Mouse (Mus musculus) forebrain, embryonic 12.5 days (tissue): Measurements from ENCODE around the gene Gm21987. TPM values are rescaled to one million over a fixed set of nuclear protein-coding genes. Genes with fewer than 3 reads are reported as not detected.

Experiments used
- ATAC-seq: fragments of 200-750 bp; cut with Nextera tagmentation; 2 replicates; pipeline ENCODE4 v1.8.0; 2017; ENCODE audit warnings: moderate TSS enrichment; ENCODE audit not compliant: low FRiP score
- H3K27ac ChIP-seq: fragments of 300-500 bp; sonication (generic); 2 replicates; pipeline ENCODE4 v1.5.1; 2016; ENCODE audit warnings: mild to moderate bottlenecking
- H3K27me3 ChIP-seq: fragments of 300-500 bp; sonication (generic); 2 replicates; pipeline ENCODE4 v1.6.1; 2016; ENCODE audit warnings: mild to moderate bottlenecking
- H3K36me3 ChIP-seq: fragments of 300-500 bp; sonication (generic); replicated peaks from 2 replicates; pipeline ENCODE4 v1.6.1; 2016; ENCODE audit warnings: mild to moderate bottlenecking
- H3K4me1 ChIP-seq: fragments of 300-500 bp; sonication (generic); 2 replicates; pipeline ENCODE4 v1.6.1; 2016
- H3K4me2 ChIP-seq: fragments of 300-500 bp; sonication (generic); 2 replicates; pipeline ENCODE4 v1.6.1; 2016; ENCODE audit warnings: mild to moderate bottlenecking, moderate library complexity
- H3K4me3 ChIP-seq: fragments of 300-500 bp; sonication (generic); replicated peaks from 2 replicates; pipeline ENCODE4 v1.5.1; 2016; ENCODE audit warnings: mild to moderate bottlenecking
- H3K9ac ChIP-seq: fragments of 300-500 bp; sonication (generic); 2 replicates; pipeline ENCODE4 v1.6.1; 2016; ENCODE audit warnings: mild to moderate bottlenecking
- H3K9me3 ChIP-seq: fragments of 300-500 bp; sonication (generic); 2 replicates; pipeline ENCODE4 v1.6.1; 2016
- WGBS: fragments of 180-500 bp; shearing (Covaris S2); methylation state at CpG from one replicate; pipeline ENCODE4 v1.1.7; 2016; 5-methylcytosine and 5-hydroxymethylcytosine counted together
- polyA plus RNA-seq: library from polyadenylated mRNA; unstranded; fragments of >200 nt; fragmentation: Nextera tagmentation; extraction: Ambion mirVana; gene quantifications from 2 replicates; pipeline ENCODE4 v1.2.1, GENCODE M21; 2016

Gm21987 gene
- polyA plus RNA-seq, 1 experiment from 2014 or later: not detected

GRCm38 (mm10) chr16:38406293-38406692 is 59.5 kb downstream of the Gm21987 start:
- 84% methylated on average over 5 of the region's 5 CpGs for WGBS
- no peak overlapping the region for H3K4me2 ChIP-seq
- no peaks in the 10 kb centered on the region for H3K9me3 ChIP-seq
- no peaks in the 10 kb centered on the region for H3K27me3 ChIP-seq
- no peak overlapping the region for H3K9ac ChIP-seq
- H3K4me1 ChIP-seq: peaks cover 2% of the 10 kb centered on the region; the same call in 1 of the 2 replicates
- no peak overlapping the region for H3K4me3 ChIP-seq
- no peaks in the 10 kb centered on the region for H3K36me3 ChIP-seq
- no peak overlapping the region for H3K27ac ChIP-seq
- ATAC-seq: no peak

- Histone ChIP-seq H3K27me3 (no peaks in the 10 kb centered on the region), H3K4me2 (no peak overlapping the region), H3K4me1 (peaks cover 2% of the 10 kb centered on the region; the same call in 1 of the 2 replicates), H3K9me3 (no peaks in the 10 kb centered on the region), H3K4me3 (no peak overlapping the region), H3K9ac (no peak overlapping the region), H3K36me3 (no peaks in the 10 kb centered on the region), H3K27ac (no peak overlapping the region)
- ATAC-seq: no peak
- 88% methylated on average over 6 of the region's 6 CpGs for WGBS
Observed at GRCm38 (mm10) chr16:38406708-38407107, 59.9 kb downstream of the Gm21987 start.

- Histone ChIP-seq H3K9ac (no peak overlapping the region), H3K36me3 (no peaks in the 10 kb centered on the region), H3K4me1 (peaks cover 2% of the 10 kb centered on the region; the same call in 1 of the 2 replicates), H3K27me3 (no peaks in the 10 kb centered on the region), H3K9me3 (no peaks in the 10 kb centered on the region), H3K27ac (no peak overlapping the region), H3K4me3 (no peak overlapping the region), H3K4me2 (no peak overlapping the region)
- no peak for ATAC-seq
- 33% methylated on average over 5 of the region's 5 CpGs for WGBS
Observed at GRCm38 (mm10) chr16:38407584-38407983, 60.7 kb downstream of the Gm21987 start.

DNA sequence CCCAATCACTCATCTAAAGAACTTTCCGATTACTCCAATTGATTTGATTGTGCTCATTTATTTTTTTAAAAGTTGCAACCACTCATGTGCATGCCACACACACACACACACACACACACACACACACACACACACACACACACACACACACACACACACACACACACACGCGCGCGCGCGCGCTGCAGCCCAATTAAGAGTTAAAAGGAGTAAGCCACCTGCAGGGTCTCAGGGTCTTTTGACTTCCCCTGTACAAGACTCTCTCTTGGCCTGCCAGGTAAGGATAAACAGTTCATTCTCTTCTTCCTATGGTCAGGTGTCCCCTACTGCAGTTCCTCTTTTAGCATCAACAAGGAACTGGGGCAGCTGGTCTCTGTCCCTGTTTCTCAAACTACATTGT is 61.6 kb downstream of the Gm21987 start:
- Histone ChIP-seq H3K36me3 (no peaks in the 10 kb centered on the region), H3K9me3 (no peaks in the 10 kb centered on the region), H3K4me2 (no peak overlapping the region), H3K4me3 (no peak overlapping the region), H3K4me1 (peaks cover 2% of the 10 kb centered on the region; the same call in 1 of the 2 replicates), H3K27ac (no peak overlapping the region), H3K9ac (no peak overlapping the region), H3K27me3 (no peaks in the 10 kb centered on the region)
- WGBS: 91% methylated on average over 8 of the region's 8 CpGs
- no peak for ATAC-seq

Other genes starting within 250 kb of the Gm21987 start
- not detected in 2 replicates for gene Nr1i2, start 52.2 kb upstream of the Gm21987 start, polyA plus RNA-seq
- gene Maats1, start 4.9 kb upstream of the Gm21987 start, polyA plus RNA-seq: 0.56 and 0.60 TPM in 2 replicates
- 141 and 144 TPM in 2 replicates for gene Cox17, start within 50 bp of the Gm21987 start, polyA plus RNA-seq
- gene Popdc2, start 15.2 kb downstream of the Gm21987 start, polyA plus RNA-seq: 0.49 and 0.50 TPM in 2 replicates
- gene Pla1a, start 86.1 kb downstream of the Gm21987 start, polyA plus RNA-seq: 0.15 and 0.73 TPM in 2 replicates
- 140 and 142 TPM in 2 replicates for gene Adprh, start 105.7 kb downstream of the Gm21987 start, polyA plus RNA-seq
- gene Cd80, start 108.5 kb downstream of the Gm21987 start, polyA plus RNA-seq: 0.59 and 0.77 TPM in 2 replicates
- gene Timmdc1, start 175.6 kb downstream of the Gm21987 start, polyA plus RNA-seq: 30.5 and 37.0 TPM in 2 replicates
- gene Poglut1, start 203.2 kb downstream of the Gm21987 start, polyA plus RNA-seq: 72.7 and 78.4 TPM in 2 replicates
- 57.4 and 70.5 TPM in 2 replicates for gene Tmem39a, start 211.7 kb downstream of the Gm21987 start, polyA plus RNA-seq